Mouse (Mus musculus): Measurements from ENCODE around the gene Elmo1. TPM values are rescaled to one million over a fixed set of nuclear protein-coding genes. Genes with fewer than 3 reads are reported as not detected.

Elmo1 gene
- polyA plus RNA-seq, 1 experiment = 16.1 TPM

GRCm38 (mm10) chr13:20231837-20232728 lies 141.7 kb downstream of the Elmo1 start:
- H3K27ac ChIP-seq (ENCODE audit: insufficient read depth, low read length) = no peak overlapping the region
- H3K4me1 ChIP-seq (ENCODE audit: control insufficient read depth, insufficient read depth, low read length) = no peaks in the 10 kb centered on the region
- H3K9me3 ChIP-seq (replicated peaks; ENCODE audit: control insufficient read depth, insufficient read depth, low read length, poor library complexity, severe bottlenecking) = no peaks in the 10 kb centered on the region
- H3K36me3 ChIP-seq (ENCODE audit: control insufficient read depth, insufficient read depth, low read length, poor library complexity, severe bottlenecking) = no peaks in the 10 kb centered on the region
- no peak overlapping the region for H3K4me3 ChIP-seq (ENCODE audit: low read depth, low read length)
- H3K9ac ChIP-seq (ENCODE audit: low read depth, poor library complexity, severe bottlenecking) = no peak overlapping the region
- no peak for TF ChIP-seq CTCF (IDR thresholded peaks at IDR 0.05; ENCODE audit: low read depth, low read length)
- TF ChIP-seq POLR2A (IDR thresholded peaks at IDR 0.05; ENCODE audit: insufficient read depth, low read length) = no peak
- TF ChIP-seq EP300 (IDR thresholded peaks at IDR 0.05; ENCODE audit: insufficient read depth, low read depth, low read length) = no peak
- no peaks in the 10 kb centered on the region for H3K27me3 ChIP-seq (ENCODE audit: control insufficient read depth, insufficient read depth, low read length, poor library complexity, severe bottlenecking)

DNA sequence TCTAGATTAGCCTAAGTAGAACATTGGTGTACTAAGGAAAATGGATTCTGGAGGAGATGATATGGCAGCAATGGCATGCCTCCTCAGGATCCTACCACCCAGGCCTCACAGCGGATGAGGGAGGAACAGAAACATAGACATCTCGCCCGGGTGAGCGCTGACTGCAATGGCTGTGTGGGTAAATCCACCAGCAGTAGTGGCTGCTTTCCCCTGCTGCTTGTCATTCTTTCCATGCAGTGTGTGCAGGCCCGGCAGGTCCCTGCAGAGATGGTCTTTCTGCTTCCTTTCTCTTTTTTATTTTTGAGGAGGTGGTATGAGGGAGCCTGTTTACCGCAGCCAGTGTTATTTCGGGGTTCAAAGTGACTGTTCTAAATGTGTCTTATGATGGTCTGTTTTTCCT lies 143.3 kb downstream of the Elmo1 start:
- Histone ChIP-seq H3K4me3 (ENCODE audit: low read depth, low read length) (no peak overlapping the region), H3K9ac (ENCODE audit: low read depth, poor library complexity, severe bottlenecking) (no peak overlapping the region), H3K27me3 (ENCODE audit: control insufficient read depth, insufficient read depth, low read length, poor library complexity, severe bottlenecking) (no peaks in the 10 kb centered on the region), H3K4me1 (ENCODE audit: control insufficient read depth, insufficient read depth, low read length) (no peaks in the 10 kb centered on the region), H3K36me3 (ENCODE audit: control insufficient read depth, insufficient read depth, low read length, poor library complexity, severe bottlenecking) (no peaks in the 10 kb centered on the region), H3K27ac (ENCODE audit: insufficient read depth, low read length) (no peak overlapping the region), H3K9me3 (replicated peaks; ENCODE audit: control insufficient read depth, insufficient read depth, low read length, poor library complexity, severe bottlenecking) (no peaks in the 10 kb centered on the region)
- no peak for TF ChIP-seq CTCF (IDR thresholded peaks at IDR 0.05; ENCODE audit: low read depth, low read length)
- no peak for TF ChIP-seq POLR2A (IDR thresholded peaks at IDR 0.05; ENCODE audit: insufficient read depth, low read length)
- TF ChIP-seq EP300 (IDR thresholded peaks at IDR 0.05; ENCODE audit: insufficient read depth, low read depth, low read length) = no peak

DNA sequence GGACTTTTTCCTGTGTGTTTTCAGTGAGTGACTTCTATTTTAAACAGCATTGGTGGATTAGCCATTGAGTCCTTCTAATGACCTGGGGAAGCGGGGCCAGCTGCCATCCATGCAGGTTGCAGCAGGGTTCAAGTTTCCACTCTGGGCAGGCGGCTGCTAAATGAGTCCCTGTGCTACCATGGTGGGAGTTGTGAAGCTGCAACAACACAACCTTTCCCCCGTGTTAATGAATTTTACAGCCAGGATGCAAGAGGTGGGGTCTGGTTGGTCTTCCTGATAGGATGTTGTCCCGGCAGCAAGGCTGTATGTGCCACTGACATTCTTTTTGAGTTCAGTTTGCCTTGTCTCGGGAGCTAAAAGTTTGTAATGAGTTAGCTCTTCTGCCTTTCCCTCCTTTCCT lies 147.2 kb downstream of the Elmo1 start:
- no peak for TF ChIP-seq EP300 (IDR thresholded peaks at IDR 0.05; ENCODE audit: insufficient read depth, low read depth, low read length)
- TF ChIP-seq POLR2A (IDR thresholded peaks at IDR 0.05; ENCODE audit: insufficient read depth, low read length) = no peak
- no peak for TF ChIP-seq CTCF (IDR thresholded peaks at IDR 0.05; ENCODE audit: low read depth, low read length)
- Histone ChIP-seq H3K9ac (ENCODE audit: low read depth, poor library complexity, severe bottlenecking) (no peak overlapping the region), H3K9me3 (replicated peaks; ENCODE audit: control insufficient read depth, insufficient read depth, low read length, poor library complexity, severe bottlenecking) (no peaks in the 10 kb centered on the region), H3K27me3 (ENCODE audit: control insufficient read depth, insufficient read depth, low read length, poor library complexity, severe bottlenecking) (no peaks in the 10 kb centered on the region), H3K4me1 (ENCODE audit: control insufficient read depth, insufficient read depth, low read length) (no peaks in the 10 kb centered on the region), H3K27ac (ENCODE audit: insufficient read depth, low read length) (no peak overlapping the region), H3K36me3 (ENCODE audit: control insufficient read depth, insufficient read depth, low read length, poor library complexity, severe bottlenecking) (no peaks in the 10 kb centered on the region), H3K4me3 (ENCODE audit: low read depth, low read length) (no peak overlapping the region)

DNA sequence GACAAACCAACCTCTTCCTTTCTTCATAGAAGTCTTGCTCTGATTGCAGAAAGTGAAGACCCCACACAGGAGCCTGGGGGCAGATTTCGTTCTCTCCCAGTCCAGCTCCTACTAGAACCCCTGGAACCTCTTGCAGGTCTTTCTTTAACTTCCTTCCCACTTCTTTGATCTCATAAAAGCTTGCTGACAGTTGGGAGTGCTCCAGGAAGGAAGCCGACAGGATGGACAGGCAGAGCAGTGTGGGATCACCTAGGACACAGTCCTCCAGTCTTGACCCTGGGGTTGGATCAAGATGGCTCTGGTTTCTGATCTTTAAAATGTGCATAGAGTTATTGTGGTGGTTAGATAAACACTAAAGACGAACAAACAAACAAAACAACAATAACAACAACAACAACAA lies 147.8 kb downstream of the Elmo1 start:
- Histone ChIP-seq H3K9ac (ENCODE audit: low read depth, poor library complexity, severe bottlenecking) (no peak overlapping the region), H3K27ac (ENCODE audit: insufficient read depth, low read length) (no peak overlapping the region), H3K36me3 (ENCODE audit: control insufficient read depth, insufficient read depth, low read length, poor library complexity, severe bottlenecking) (no peaks in the 10 kb centered on the region), H3K9me3 (replicated peaks; ENCODE audit: control insufficient read depth, insufficient read depth, low read length, poor library complexity, severe bottlenecking) (no peaks in the 10 kb centered on the region), H3K4me3 (ENCODE audit: low read depth, low read length) (no peak overlapping the region), H3K4me1 (ENCODE audit: control insufficient read depth, insufficient read depth, low read length) (no peaks in the 10 kb centered on the region), H3K27me3 (ENCODE audit: control insufficient read depth, insufficient read depth, low read length, poor library complexity, severe bottlenecking) (no peaks in the 10 kb centered on the region)
- TF ChIP-seq CTCF (IDR thresholded peaks at IDR 0.05; ENCODE audit: low read depth, low read length) (no peak), EP300 (IDR thresholded peaks at IDR 0.05; ENCODE audit: insufficient read depth, low read depth, low read length) (no peak), POLR2A (IDR thresholded peaks at IDR 0.05; ENCODE audit: insufficient read depth, low read length) (no peak)

- no peaks in the 10 kb centered on the region for H3K9me3 ChIP-seq (replicated peaks; ENCODE audit: control insufficient read depth, insufficient read depth, low read length, poor library complexity, severe bottlenecking)
- no peak overlapping the region for H3K4me3 ChIP-seq (ENCODE audit: low read depth, low read length)
- no peaks in the 10 kb centered on the region for H3K4me1 ChIP-seq (ENCODE audit: control insufficient read depth, insufficient read depth, low read length)
- H3K36me3 ChIP-seq (ENCODE audit: control insufficient read depth, insufficient read depth, low read length, poor library complexity, severe bottlenecking) = no peaks in the 10 kb centered on the region
- no peaks in the 10 kb centered on the region for H3K27me3 ChIP-seq (ENCODE audit: control insufficient read depth, insufficient read depth, low read length, poor library complexity, severe bottlenecking)
- no peak for TF ChIP-seq CTCF (IDR thresholded peaks at IDR 0.05; ENCODE audit: low read depth, low read length)
- H3K9ac ChIP-seq (ENCODE audit: low read depth, poor library complexity, severe bottlenecking) = no peak overlapping the region
- H3K27ac ChIP-seq (ENCODE audit: insufficient read depth, low read length) = no peak overlapping the region
Measured at GRCm38 (mm10) chr13:20238743-20239142, 148.3 kb downstream of the Elmo1 start.

DNA sequence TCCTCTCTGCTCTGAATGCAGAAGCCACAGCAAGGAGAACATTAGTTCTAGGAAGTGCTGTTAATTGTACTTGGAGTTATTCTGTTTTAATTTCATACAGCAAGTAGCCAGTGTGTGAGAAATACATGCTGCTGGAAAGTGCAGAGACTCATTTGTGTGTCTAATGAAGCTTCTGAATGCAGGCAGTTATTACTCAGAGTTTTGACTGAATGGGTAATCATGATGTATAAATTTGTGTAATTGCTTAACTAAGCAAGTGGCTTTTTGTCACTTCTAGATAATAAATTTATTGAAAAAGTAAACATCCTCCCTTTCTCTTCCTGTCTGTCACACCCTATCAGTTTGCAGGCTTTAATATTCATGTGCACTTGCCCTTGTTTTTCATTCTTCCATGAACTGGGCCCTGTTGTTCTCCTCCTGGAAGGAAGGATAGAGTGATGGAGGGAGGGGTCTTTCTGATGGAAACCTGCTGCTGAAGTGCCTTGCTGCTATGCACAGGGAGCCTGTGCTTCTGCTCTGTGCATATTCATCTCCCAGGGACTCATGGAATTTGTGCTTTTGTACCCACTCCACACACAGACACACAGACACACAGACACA lies 159.8 kb downstream of the Elmo1 start:
- Histone ChIP-seq H3K9me3 (replicated peaks; ENCODE audit: control insufficient read depth, insufficient read depth, low read length, poor library complexity, severe bottlenecking) (no peaks in the 10 kb centered on the region), H3K27me3 (ENCODE audit: control insufficient read depth, insufficient read depth, low read length, poor library complexity, severe bottlenecking) (no peaks in the 10 kb centered on the region), H3K4me3 (ENCODE audit: low read depth, low read length) (no peak overlapping the region), H3K9ac (ENCODE audit: low read depth, poor library complexity, severe bottlenecking) (no peak overlapping the region), H3K36me3 (ENCODE audit: control insufficient read depth, insufficient read depth, low read length, poor library complexity, severe bottlenecking) (no peaks in the 10 kb centered on the region), H3K27ac (ENCODE audit: insufficient read depth, low read length) (no peak overlapping the region), H3K4me1 (ENCODE audit: control insufficient read depth, insufficient read depth, low read length) (no peaks in the 10 kb centered on the region)
- TF ChIP-seq CTCF (IDR thresholded peaks at IDR 0.05; ENCODE audit: low read depth, low read length) (no peak), POLR2A (IDR thresholded peaks at IDR 0.05; ENCODE audit: insufficient read depth, low read length) (no peak), EP300 (IDR thresholded peaks at IDR 0.05; ENCODE audit: insufficient read depth, low read depth, low read length) (no peak)

Data from ES-Bruce4 (cell line).